Mouse (Mus musculus) adrenal gland, adult 18-20 months (tissue): Measurements from ENCODE around the gene Lmbrd2. TPM values are rescaled to one million over a fixed set of nuclear protein-coding genes. Genes with fewer than 3 reads are reported as not detected.
"Not testable (repeated sequence)": the region's sequence is repeated elsewhere in the genome, so short reads cannot be mapped to it uniquely, and the experiment has no call there.

Experiments used
- DNase-seq, 2 experiments: peaks; one replicate each; pipeline ENCODE4 v3.0.0; 2021 to 2022; ENCODE audit warnings: low spot score in 2 of 2
- total RNA-seq, 2 experiments: library from RNA; stranded (reverse); gene quantifications; 1 replicate in 1 of 2; 2 replicates in 1 of 2; pipeline ENCODE4 v1.2.3; 2021

The Lmbrd2 gene
- total RNA-seq, 2 experiments from 2014 or later, result 27.2 to 29.1 TPM

DNA sequence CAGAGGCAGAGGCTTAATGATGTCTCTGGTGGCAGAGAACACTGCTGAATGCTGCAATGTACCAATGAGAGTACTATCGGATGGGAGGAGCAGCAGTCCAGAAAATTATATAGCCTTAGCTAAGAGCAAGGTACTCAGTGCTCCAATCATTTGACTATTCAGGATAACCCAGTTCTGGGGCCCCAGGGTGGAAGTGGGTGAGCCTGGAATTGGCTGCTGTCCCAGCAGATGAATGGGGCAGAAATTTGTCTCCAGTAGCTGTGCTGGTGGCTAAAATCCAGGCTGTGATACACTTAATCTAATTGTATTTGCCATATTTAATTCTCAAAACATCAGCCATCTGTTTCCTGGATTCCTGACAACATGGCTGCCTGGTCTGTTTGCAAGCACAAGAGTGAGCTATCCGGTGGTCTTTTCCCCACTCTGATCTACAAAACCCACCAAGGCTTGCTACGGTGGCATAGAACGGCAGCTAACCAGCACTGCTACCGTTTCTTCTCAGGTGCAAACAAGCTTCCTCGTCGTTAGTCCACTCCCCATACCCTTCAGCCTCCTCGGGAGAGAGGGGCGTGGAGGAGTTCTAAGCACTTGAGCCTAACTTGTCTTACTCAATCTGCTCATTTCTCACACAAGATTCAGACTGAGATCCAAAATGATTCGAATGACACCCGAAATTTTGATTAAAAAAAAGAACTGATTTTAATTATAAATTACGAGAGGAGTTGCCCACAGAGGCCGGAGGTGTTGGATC lies 7.5 kb upstream of the Lmbrd2 start:
- DNase-seq, result no peak

DNA sequence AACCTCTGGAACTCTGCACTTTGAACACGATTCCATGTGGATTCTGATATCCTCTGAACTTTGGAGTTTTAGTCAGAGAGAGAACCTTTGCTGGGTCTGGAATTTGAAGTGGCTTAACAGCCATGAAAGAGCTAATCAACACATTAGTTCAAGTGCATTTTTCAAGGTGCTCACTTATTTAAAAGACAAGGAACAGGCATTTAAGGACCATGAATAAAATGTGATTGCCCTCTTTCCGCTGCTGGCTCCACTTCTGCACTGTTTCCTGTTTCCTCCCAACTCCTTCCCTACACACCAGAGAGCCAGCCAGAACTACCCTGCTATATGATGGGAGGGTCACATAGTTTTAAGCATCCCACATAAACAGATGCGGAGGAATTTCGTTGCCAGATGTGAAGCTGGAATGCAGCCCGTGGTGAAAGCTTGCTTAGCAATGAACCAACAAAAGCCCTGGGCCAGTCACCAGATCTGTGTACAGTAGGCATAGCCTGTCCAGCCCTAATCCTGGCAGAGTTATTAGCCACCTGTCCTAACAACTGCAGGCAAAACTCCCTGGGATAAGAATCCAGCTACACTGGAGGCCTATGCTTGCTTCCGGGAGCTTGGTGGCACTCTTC lies 5.4 kb upstream of the Lmbrd2 start:
- no peak for DNase-seq

DNA sequence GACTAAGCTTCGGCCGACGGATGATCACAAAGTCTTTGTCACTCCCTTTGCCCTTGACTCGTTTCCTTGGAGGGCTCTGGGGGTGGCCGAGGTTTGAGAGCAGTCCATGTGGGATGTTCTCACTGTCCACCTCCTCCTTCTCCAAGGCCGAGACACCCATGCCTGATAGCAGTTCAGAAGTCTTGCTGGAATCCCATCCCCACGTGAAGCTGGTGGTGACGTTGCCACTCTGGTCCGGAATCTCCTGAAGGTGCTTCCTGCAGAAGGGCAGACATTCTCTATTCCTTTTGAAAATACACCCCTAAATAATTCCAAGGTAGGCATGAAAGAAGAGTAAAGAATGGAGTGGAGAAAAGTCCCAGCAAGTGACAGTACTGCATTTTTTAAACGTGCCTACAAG lies 903 bp upstream of the Lmbrd2 start:
- DNase-seq, result no peak

DNA sequence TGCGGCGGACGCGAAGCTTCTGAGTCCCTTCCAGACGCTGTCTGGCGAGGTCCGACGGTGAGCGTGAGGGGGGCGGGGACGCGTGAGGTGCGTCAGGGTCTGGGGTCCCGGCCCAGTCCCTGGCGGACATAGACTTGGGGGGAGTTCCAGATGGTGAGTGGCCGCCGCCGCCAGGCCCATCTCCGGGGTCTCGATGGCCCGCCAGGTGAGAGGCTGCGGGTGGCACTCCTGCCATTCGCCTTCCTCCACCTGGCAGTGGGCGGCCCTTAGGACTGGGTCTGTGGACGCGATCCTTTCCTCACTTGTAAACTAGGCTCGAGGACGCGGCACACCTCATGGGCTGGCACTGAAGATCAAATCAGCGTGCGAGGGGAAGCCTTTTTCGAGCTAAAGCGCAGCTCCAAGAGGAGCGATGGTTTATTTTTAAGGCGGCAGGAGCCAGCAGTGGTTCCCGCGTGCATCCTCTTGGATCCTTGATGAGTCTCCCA lies 378 bp downstream of the Lmbrd2 start:
- DNase-seq, result no peak

DNA sequence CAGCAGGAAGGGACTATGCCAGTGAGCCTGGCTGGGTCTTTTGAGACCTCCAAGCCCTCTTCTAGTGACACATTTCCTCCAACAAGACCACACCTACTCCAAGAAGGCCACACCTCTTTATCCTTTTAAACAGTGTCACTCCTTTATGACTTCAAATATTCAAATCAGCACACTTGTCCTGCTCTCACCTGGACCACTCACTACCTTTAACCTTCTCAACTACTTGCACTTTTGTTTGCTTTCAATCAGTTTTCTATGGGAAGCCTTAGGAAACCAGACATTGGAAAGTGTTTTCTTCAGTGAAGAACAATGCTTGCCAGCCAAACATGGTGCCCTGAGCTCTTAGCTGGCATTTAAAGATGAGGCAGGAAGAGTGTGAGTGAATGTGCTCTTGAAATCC lies 15.0 kb downstream of the Lmbrd2 start, which contains the start of gene Skp2:
Skp2 (minus strand) TSS at position 101 of the 400 bp plus-strand sequence.
- DNase-seq, result no peak

DNA sequence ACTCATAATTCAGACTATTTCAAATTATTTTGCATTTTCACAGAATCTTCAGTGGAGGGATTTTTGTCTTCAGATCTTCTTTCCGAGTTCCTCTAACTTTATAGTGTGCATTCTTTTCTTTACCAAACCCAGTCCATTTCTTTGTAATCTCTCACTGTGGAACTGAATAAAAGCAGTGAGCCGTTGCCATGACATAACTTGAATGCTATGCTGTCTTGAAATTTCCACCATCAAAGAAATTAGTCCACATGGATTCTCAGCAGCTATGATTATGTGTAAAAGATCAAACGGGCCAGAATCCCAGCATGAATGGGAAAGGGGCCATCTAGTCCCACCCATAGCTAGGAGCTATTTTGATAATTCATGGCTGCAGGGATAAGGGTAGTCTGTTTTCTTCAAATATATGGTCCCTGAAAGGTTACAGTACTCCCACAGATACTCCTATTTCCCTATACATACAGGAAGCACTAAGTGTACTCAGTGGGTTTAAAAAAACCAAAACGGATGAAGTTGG lies 22.3 kb downstream of the Lmbrd2 start:
- no peak for DNase-seq

DNA sequence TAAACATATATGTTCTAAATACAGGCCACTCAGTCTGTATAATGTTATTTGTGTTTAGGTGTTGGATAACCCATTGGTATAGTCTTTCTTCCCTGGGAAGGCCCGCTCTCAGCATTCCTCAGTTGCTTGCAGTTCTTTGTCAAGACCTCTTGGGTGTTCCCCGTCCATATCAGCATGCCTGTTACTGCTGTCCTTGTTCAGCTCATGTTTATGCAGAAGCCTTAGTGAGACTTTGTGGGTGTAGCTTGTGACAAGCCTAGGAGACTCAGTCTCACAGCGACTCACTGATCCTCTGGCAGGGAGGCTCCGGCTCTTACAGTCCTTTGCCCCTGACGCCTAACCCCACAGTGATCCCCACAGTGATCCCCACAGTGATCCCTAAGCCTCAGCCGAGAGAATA lies 23.8 kb downstream of the Lmbrd2 start:
- DNase-seq, result no peak

DNA sequence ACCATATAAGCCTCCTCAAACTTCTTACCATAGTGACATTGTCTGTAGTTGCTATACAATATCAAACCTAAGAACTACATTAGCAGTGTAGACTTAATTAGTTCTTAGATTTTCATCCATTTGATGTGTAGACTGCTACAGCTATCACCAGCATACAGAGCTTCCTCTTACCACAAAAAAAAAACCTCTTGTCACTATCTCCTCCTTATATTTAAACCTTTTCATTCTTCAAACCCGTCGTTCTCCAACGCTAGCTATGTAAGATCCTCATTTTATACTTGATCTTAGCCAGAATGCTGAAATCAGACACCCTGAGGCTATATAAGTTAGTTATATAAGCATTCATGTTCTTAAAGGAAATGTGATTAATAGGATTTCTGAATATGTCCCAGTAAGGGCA lies 36.7 kb downstream of the Lmbrd2 start:
- DNase-seq, result no peak

DNA sequence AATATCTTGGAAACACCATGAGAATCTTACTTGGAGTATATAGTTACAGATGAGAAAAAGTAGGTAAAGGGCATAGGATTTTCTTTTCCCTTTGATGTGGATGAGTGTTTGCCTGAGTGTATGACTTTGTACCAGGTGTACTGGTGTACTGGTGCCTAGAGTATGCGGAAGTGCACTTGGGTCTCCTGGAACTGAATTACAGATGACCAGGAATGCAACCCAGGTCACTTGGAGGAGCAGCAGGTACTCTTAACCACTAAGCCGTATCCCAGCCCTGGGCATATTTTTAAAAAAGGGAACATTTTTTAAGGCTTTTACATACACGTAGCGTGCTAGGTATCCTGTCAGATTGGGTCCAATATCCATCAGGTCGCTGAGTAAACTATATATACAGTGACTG lies 43.6 kb downstream of the Lmbrd2 start:
- no peak for DNase-seq

DNA sequence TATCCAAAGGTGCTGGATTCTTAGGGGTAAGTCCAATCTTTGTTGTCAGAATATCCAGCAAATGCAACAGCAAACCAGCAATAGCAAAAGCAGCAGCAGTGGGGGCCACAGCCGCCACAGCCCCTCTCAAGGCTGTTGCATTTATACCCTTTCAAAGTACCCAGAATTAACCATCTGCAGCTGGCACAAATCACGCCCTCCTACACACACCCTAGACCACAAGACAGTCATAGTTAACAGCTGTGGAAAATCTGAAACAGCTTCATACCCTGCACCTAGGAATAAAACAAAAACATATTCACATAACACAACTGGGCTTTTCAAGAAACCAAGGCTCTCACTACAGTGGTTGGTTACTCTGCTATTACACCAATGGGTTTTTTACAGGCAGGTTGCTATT lies 49.4 kb downstream of the Lmbrd2 start:
- DNase-seq, result no peak

DNA sequence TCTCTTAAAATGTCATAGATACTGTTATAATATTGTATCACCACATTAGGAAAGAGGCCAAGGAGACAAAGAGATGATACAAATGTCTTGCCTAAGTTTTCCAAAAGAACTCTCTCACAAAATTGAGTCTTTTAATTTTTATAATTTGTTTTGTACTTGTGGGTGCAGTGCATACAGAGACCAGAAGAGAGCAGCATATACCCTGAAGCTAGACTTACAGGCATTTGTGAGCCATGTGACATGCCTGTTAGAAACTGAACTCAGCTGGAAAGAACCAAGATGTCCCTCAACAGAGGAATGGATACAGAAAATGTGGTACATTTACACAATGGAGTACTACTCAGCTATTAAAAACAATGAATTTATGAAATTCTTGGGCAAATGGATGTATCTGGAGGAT lies 52.3 kb downstream of the Lmbrd2 start:
- DNase-seq, result not testable (repeated sequence)

DNA sequence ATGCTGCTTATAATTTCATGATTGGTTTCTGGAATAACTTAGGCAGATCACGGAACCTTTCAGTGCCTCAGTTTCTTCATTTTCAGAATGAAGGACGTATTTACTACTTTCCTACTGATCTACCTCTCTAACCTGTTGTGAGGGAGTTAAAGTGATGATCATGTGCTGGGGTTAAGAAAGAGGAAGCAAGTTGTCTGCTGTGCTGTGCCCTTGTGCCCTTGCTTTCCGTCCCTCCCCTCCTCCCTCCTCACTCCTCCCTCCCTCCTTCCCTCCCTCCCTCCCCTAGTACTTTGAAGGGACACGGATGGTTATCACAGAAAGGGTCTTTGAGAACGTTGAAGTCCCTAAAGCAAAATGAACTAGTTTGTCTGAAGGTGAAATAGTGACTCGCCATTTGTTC lies 58.1 kb downstream of the Lmbrd2 start:
- no peak for DNase-seq

DNA sequence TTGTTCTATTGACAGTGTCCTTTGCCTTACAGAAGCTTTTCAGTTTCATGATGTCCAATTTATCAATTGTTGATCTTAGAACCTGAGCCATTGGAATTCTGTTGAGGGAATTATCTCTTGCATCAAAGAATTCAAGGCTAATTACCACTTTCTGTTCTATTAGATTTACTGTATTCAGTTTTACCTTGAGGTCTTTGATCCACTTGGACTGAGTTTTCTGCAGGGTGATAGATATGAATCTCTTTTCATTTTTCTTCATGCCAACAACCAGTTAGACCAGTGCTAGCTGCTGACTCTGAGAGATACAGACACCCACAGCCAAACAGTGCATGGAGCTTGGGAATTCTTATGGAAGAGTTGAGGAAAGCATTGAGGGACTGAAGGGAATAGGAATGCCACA lies 71.5 kb downstream of the Lmbrd2 start:
- DNase-seq, result no peak

DNA sequence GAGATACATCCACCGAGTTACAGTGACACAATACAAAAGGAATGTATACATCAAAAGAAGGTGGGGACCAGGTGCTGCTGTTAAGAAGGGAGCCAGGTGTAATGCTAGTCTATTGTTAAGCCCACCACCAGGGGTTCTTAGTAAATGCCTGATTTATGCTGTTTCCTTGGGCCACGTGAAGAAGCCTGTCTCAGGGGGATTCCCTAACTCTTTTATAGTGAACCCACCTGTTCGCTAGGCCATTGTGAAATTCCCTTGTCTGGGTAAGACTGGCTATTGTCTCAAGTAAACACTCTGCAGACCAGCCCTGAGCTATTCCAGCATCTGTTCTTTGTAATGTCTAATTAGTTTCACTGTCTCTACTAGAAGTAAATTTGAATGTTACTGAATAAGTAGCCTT lies 72.7 kb downstream of the Lmbrd2 start:
- not testable (repeated sequence) for DNase-seq

DNA sequence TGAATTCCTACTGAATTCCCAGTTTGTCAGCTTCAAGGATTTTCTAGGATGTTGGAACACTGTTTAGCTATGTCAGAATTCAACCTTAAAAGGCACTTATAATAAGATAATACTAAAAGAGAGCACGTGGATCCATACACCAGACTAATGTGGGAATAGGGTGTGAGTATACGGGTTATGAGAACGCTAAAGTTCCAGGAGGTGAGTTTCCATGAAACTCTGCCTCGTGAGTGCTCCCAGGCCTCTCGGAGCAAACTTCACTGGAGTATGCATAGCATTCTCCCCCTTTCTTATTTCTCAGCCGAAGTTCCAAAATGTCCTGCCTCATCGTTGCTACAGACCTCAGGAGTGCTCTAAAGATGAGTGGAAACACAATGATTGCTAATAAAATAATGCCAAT lies 73.1 kb downstream of the Lmbrd2 start:
- DNase-seq, result not testable (repeated sequence)

DNA sequence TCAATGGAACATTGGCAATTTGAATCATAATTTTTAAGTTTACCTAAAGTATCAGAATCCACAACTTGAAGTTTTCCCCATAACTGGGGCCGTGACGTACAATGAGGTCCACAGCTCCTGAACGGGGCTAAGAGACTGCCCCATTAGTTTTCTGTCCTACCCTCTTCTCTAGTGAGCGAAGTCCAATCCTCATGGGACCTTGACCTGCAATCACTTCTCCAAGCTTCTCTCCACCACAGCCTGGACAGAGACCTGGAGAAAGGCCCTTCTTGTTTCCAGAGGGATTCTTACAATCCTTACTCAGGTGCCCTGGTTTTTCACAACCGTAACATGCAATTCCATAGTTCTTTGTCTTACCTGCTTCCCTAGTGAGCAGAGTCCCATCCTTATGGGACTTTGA lies 76.1 kb downstream of the Lmbrd2 start:
- DNase-seq, result no peak

DNA sequence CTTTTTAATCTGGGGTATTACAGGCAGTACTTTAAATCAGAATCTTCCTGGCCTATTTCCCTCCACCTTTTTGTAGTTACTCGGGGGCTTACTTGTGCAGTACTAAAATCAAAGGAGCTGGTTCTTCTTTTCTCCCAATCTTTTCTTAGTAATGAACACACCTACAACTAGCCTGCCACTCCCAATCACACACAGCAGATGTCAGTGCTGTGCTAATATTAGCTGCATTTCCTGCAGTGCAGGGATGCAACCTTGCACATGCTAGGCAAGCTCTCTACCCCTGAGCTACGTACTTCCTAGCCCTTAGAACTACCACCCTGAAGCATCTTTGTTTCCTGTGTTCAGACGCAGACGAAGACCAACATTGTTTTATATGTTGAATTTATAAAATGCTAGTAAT lies 90.6 kb downstream of the Lmbrd2 start:
- not testable (repeated sequence) for DNase-seq

DNA sequence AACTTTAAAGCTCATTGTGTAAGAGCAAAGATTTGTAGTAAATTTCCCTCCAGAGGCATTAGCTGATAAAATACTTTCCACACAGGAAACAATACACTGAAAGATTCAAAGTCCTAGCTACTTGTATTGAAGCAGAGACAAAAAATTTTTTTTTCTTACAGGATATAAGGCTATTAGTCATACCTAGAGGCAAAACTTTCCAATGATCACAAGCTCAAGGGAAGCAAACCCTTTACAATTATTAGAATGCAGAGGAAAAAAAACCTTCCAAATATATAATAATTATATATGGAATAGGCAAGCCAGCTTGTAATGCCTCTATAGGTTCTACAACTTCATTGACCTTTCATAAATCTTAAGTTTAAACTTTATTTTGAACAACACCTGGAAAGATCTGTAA lies 106.0 kb downstream of the Lmbrd2 start:
- DNase-seq, result no peak
